Mouse (Mus musculus) adipocyte (in vitro differentiated cells): Measurements from ENCODE around the gene Hist1h4i.

Experiments used
- DNase-seq: peaks from one replicate; pipeline ENCODE4 v3.0.0-alpha.2; 2016; ENCODE audit warnings: low spot score

The Hist1h4i gene

GRCm38 (mm10) chr13:22036986-22037385 lies 4.2 kb downstream of the Hist1h4i start:
- DNase-seq, result no peak

GRCm38 (mm10) chr13:22036149-22036956 lies 4.8 kb downstream of the Hist1h4i start:
- DNase-seq, result peak; percentile 60

- peak; percentile 95 for DNase-seq
Observed at GRCm38 (mm10) chr13:22035267-22036148, 5.7 kb downstream of the Hist1h4i start, which contains the start of the genes Hist1h2ah and Hist1h2bk. Gene Hist1h2ah, minus strand, starts transcription at chr13:22035568. Gene Hist1h2bk, plus strand, starts transcription at chr13:22035870.

- peak; percentile 37 for DNase-seq
Observed at GRCm38 (mm10) chr13:22034443-22035266, 6.5 kb downstream of the Hist1h4i start.

- DNase-seq, result no peak
Observed at GRCm38 (mm10) chr13:22033741-22034442, 7.3 kb downstream of the Hist1h4i start.

- DNase-seq, result peak; percentile 65
Observed at GRCm38 (mm10) chr13:22030493-22030892, 10.7 kb downstream of the Hist1h4i start.

GRCm38 (mm10) chr13:22029928-22030327 lies 11.2 kb downstream of the Hist1h4i start:
- peak; percentile 29 for DNase-seq

- DNase-seq, result peak; percentile 96
Observed at GRCm38 (mm10) chr13:22028673-22029460, 12.3 kb downstream of the Hist1h4i start.

GRCm38 (mm10) chr13:22026058-22027031 lies 14.8 kb downstream of the Hist1h4i start:
- peak; percentile 85 for DNase-seq

GRCm38 (mm10) chr13:22022241-22022640 lies 18.9 kb downstream of the Hist1h4i start:
- peak; percentile 88 for DNase-seq

- peak; percentile 31 for DNase-seq
Observed at GRCm38 (mm10) chr13:22021581-22021980, 19.6 kb downstream of the Hist1h4i start.

GRCm38 (mm10) chr13:22020901-22021339 lies 20.2 kb downstream of the Hist1h4i start:
- peak; percentile 67 for DNase-seq

- no peak for DNase-seq
Observed at GRCm38 (mm10) chr13:22019934-22020835, 21.0 kb downstream of the Hist1h4i start.

GRCm38 (mm10) chr13:22015479-22016450 lies 25.4 kb downstream of the Hist1h4i start:
- peak; percentile 80 for DNase-seq

GRCm38 (mm10) chr13:22014411-22014845 lies 26.7 kb downstream of the Hist1h4i start:
- DNase-seq, result no peak

GRCm38 (mm10) chr13:22013716-22014115 lies 27.4 kb downstream of the Hist1h4i start:
- no peak for DNase-seq

GRCm38 (mm10) chr13:22009642-22010041 lies 31.5 kb downstream of the Hist1h4i start, which contains the start of gene Prss16:
Gene Prss16, minus strand, starts transcription at chr13:22009742.
- DNase-seq, result no peak
